Mouse (Mus musculus): ENCODE measurements around the gene Pde4b. TPM values are rescaled to one million over a fixed set of nuclear protein-coding genes. Genes with fewer than 3 reads are reported as not detected.
A peak's percentile ranks its signal among the peaks of the same experiment; 100 is the strongest.

The Pde4b gene
- polyA plus RNA-seq, 1 experiment from 2014 or later = 7.7 TPM

DNA sequence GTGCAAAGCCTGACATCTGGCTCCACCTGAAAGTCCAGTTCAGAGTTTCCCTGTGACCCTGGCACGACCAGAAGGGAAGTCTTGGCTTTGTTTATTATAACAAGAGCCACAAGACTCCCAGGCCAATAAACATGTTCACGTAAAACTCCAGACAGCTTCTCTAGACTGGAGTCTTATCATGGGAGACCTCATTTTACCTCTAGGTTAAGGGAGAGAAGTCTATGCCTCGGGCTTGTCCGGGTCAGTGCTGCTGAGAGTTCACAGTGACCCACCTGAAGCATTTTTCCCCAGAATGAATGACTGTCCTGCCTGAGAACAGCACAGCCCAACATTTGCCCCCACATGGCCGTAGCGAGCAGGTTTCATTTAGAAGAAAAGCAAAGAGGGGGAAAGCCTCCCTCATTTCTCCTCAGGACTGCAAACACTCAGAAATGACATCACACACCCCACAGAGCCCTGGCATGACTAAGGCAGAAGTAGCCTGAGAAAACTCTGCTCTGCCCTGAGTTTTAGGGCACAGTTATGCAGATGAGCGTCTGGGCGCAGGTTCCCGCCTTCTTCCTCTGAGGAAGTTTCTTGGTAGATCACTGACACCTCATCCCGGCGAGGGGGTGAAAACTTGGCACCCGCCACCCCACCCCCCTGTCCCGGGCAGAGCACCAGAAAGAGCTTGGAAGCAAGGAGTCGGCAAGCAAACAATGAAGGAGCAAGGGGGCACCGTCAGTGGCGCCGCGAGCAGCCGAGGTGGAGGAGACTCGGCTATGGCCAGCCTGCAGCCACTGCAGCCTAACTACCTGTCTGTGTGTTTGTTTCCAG lies 482.8 kb downstream of the Pde4b start:
- peaks cover 8% of the 10 kb centered on the region; the same call in 1 of the 2 replicates for H3K4me1 ChIP-seq (replicated peaks; ENCODE audit: control insufficient read depth, insufficient read depth, low read length)
- WGBS = under 1% methylated on average over 20 of the region's 20 CpGs

GRCm38 (mm10) chr4:102570766-102571411 lies 483.5 kb downstream of the Pde4b start:
- DNase-seq (ENCODE audit: low spot score) (peak; percentile 57), ATAC-seq (replicated peaks; ENCODE audit: low FRiP score) (peak; percentile 13; the same call in 1 of the 2 replicates)
- Histone ChIP-seq H3K27ac (ENCODE audit: low read depth, low read length) (no peak overlapping the region), H3K36me3 (ENCODE audit: control insufficient read depth, insufficient read depth, low read length) (no peaks in the 10 kb centered on the region), H3K4me3 (ENCODE audit: low read depth, low read length) (peak overlapping the region; percentile 35), H3K9ac (ENCODE audit: low read length) (peak overlapping the region; percentile 62), H3K27me3 (ENCODE audit: control insufficient read depth, insufficient read depth, low read length) (peaks cover 5% of the 10 kb centered on the region), H3K9me3 (ENCODE audit: control insufficient read depth, low read length) (no peaks in the 10 kb centered on the region), H3K4me1 (replicated peaks; ENCODE audit: control insufficient read depth, insufficient read depth, low read length) (peaks cover 8% of the 10 kb centered on the region; the same call in 1 of the 2 replicates), H3K4me2 (ENCODE audit: low read depth, low read length, severe bottlenecking) (peak overlapping the region; percentile 71)
- WGBS = 3% methylated on average over 20 of the region's 20 CpGs

More for the DNA sequence above, 482.8 kb downstream of the Pde4b start:
- Histone ChIP-seq H3K9ac (ENCODE audit: low read length) (peak overlapping the region; percentile 62), H3K27me3 (ENCODE audit: control insufficient read depth, insufficient read depth, low read length) (peaks cover 5% of the 10 kb centered on the region), H3K36me3 (ENCODE audit: control insufficient read depth, insufficient read depth, low read length) (no peaks in the 10 kb centered on the region), H3K9me3 (ENCODE audit: control insufficient read depth, low read length) (no peaks in the 10 kb centered on the region), H3K27ac (ENCODE audit: low read depth, low read length) (no peak overlapping the region), H3K4me3 (ENCODE audit: low read depth, low read length) (peak overlapping the region; percentile 35), H3K4me2 (ENCODE audit: low read depth, low read length, severe bottlenecking) (peak overlapping the region; percentile 71)
- DNase-seq (ENCODE audit: low spot score) (peak; percentile 66), ATAC-seq (replicated peaks; ENCODE audit: low FRiP score) (peak; percentile 63)

DNA sequence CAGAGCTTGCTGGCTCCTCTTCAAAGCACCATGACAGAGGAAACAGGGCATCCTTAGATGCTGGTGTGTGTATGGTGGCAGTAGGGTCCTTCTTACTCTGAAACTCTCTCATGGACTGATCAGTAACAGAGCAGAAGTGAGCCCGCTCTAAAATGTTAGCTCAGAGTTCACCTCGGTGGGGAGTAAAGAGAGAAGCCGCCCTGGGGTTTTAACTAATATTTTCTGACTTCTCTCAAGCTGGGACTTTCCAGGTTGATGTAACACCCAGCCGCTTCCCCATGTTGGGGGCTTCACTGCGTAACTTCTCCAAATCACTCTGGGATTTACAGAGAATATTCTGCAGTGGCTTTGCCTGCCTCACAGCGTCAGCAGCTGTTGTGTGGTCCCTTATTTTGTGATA lies 484.7 kb downstream of the Pde4b start:
- Histone ChIP-seq H3K9ac (ENCODE audit: low read length) (no peak overlapping the region), H3K27ac (ENCODE audit: low read depth, low read length) (no peak overlapping the region), H3K4me3 (ENCODE audit: low read depth, low read length) (no peak overlapping the region), H3K4me2 (ENCODE audit: low read depth, low read length, severe bottlenecking) (no peak overlapping the region), H3K4me1 (replicated peaks; ENCODE audit: control insufficient read depth, insufficient read depth, low read length) (peaks cover 8% of the 10 kb centered on the region; the same call in 1 of the 2 replicates), H3K36me3 (ENCODE audit: control insufficient read depth, insufficient read depth, low read length) (no peaks in the 10 kb centered on the region), H3K9me3 (ENCODE audit: control insufficient read depth, low read length) (no peaks in the 10 kb centered on the region), H3K27me3 (ENCODE audit: control insufficient read depth, insufficient read depth, low read length) (peaks cover 5% of the 10 kb centered on the region)
- ATAC-seq (replicated peaks; ENCODE audit: low FRiP score) (no peak), DNase-seq (ENCODE audit: low spot score) (no peak)
- WGBS = 73% methylated on average over 6 of the region's 6 CpGs

DNA sequence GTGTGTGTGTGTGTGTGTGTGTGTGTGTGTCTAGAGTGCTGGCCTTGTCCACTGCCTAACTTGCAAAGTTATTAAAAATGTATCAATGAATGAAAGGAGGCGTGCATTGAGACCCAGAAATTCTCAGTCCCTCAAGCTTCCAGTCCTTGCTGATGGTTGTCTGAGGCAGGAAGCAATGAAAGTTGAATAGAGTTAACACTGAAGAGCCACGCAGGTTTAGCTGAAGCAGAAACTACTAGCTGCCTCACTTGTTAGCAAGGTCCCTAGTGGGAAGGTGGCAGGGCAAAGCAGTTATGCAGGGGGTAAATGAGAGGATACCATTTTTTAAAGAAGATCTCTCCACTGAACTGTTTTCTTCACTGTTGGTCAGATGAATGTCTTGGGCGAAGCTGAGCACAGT lies 485.2 kb downstream of the Pde4b start:
- peaks cover 5% of the 10 kb centered on the region for H3K27me3 ChIP-seq (ENCODE audit: control insufficient read depth, insufficient read depth, low read length)
- H3K9ac ChIP-seq (ENCODE audit: low read length) = no peak overlapping the region
- no peak overlapping the region for H3K4me3 ChIP-seq (ENCODE audit: low read depth, low read length)
- ATAC-seq (replicated peaks; ENCODE audit: low FRiP score) (no peak), DNase-seq (ENCODE audit: low spot score) (no peak)
- H3K36me3 ChIP-seq (ENCODE audit: control insufficient read depth, insufficient read depth, low read length) = no peaks in the 10 kb centered on the region
- H3K4me1 ChIP-seq (replicated peaks; ENCODE audit: control insufficient read depth, insufficient read depth, low read length) = peaks cover 8% of the 10 kb centered on the region; the same call in 1 of the 2 replicates
- no peaks in the 10 kb centered on the region for H3K9me3 ChIP-seq (ENCODE audit: control insufficient read depth, low read length)
- H3K27ac ChIP-seq (ENCODE audit: low read depth, low read length) = no peak overlapping the region
- no peak overlapping the region for H3K4me2 ChIP-seq (ENCODE audit: low read depth, low read length, severe bottlenecking)
- WGBS = 77% methylated on average over 3 of the region's 3 CpGs

- no peak overlapping the region for H3K4me2 ChIP-seq (ENCODE audit: low read depth, low read length, severe bottlenecking)
- no peaks in the 10 kb centered on the region for H3K9me3 ChIP-seq (ENCODE audit: control insufficient read depth, low read length)
- H3K27ac ChIP-seq (ENCODE audit: low read depth, low read length) = no peak overlapping the region
- H3K4me3 ChIP-seq (ENCODE audit: low read depth, low read length) = no peak overlapping the region
- DNase-seq (ENCODE audit: low spot score) (no peak), ATAC-seq (replicated peaks; ENCODE audit: low FRiP score) (no peak)
- no peaks in the 10 kb centered on the region for H3K36me3 ChIP-seq (ENCODE audit: control insufficient read depth, insufficient read depth, low read length)
- H3K4me1 ChIP-seq (replicated peaks; ENCODE audit: control insufficient read depth, insufficient read depth, low read length) = peaks cover 8% of the 10 kb centered on the region; the same call in 1 of the 2 replicates
- H3K9ac ChIP-seq (ENCODE audit: low read length) = no peak overlapping the region
- 90% methylated on average over 4 of the region's 4 CpGs for WGBS
- peaks cover 5% of the 10 kb centered on the region for H3K27me3 ChIP-seq (ENCODE audit: control insufficient read depth, insufficient read depth, low read length)
These were observed 486.0 kb downstream of the Pde4b start for GRCm38 (mm10) chr4:102573361-102573781.

- Histone ChIP-seq H3K4me3 (ENCODE audit: low read depth, low read length) (no peak overlapping the region), H3K4me1 (replicated peaks; ENCODE audit: control insufficient read depth, insufficient read depth, low read length) (peaks cover 6% of the 10 kb centered on the region; the same call in 1 of the 2 replicates), H3K36me3 (ENCODE audit: control insufficient read depth, insufficient read depth, low read length) (no peaks in the 10 kb centered on the region), H3K9ac (ENCODE audit: low read length) (no peak overlapping the region), H3K27me3 (ENCODE audit: control insufficient read depth, insufficient read depth, low read length) (peaks cover 5% of the 10 kb centered on the region), H3K27ac (ENCODE audit: low read depth, low read length) (no peak overlapping the region), H3K9me3 (ENCODE audit: control insufficient read depth, low read length) (no peaks in the 10 kb centered on the region), H3K4me2 (ENCODE audit: low read depth, low read length, severe bottlenecking) (no peak overlapping the region)
- WGBS = 56% methylated on average over 9 of the region's 9 CpGs
- ATAC-seq (replicated peaks; ENCODE audit: low FRiP score) (no peak), DNase-seq (ENCODE audit: low spot score) (no peak)
These were observed 486.9 kb downstream of the Pde4b start for GRCm38 (mm10) chr4:102574226-102574625.

DNA sequence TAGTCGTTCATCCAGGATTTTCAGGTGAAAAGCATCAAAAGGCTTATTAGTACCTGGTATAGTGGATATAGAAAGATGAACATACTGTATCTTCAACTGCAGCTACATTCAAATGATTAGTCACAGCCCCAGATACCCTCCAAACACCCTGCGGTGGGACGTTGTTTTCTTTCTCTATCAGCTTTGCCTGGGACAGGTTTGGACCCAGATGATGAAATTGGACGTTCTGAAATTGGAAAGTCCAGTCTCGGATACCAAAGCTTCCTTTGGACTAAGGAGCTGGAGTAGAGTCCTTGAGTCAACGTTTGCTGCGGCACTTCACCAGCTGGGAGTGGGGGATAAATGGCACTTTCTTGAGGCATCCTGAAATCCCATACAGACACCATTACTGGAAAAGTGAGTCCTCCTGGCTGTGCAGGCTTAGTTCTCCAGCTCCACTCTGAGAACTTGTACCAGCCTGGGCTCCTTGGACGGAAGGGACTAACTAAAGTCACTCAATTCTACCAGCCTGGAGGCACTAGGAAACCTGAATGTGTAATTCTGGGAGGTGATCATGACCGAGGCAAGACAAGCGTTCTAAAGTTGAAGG lies 487.4 kb downstream of the Pde4b start:
- Histone ChIP-seq H3K9ac (ENCODE audit: low read length) (no peak overlapping the region), H3K27me3 (ENCODE audit: control insufficient read depth, insufficient read depth, low read length) (peaks cover 5% of the 10 kb centered on the region), H3K27ac (ENCODE audit: low read depth, low read length) (no peak overlapping the region), H3K4me2 (ENCODE audit: low read depth, low read length, severe bottlenecking) (no peak overlapping the region), H3K4me1 (replicated peaks; ENCODE audit: control insufficient read depth, insufficient read depth, low read length) (peaks cover 6% of the 10 kb centered on the region; the same call in 1 of the 2 replicates), H3K36me3 (ENCODE audit: control insufficient read depth, insufficient read depth, low read length) (no peaks in the 10 kb centered on the region), H3K9me3 (ENCODE audit: control insufficient read depth, low read length) (no peaks in the 10 kb centered on the region), H3K4me3 (ENCODE audit: low read depth, low read length) (no peak overlapping the region)
- ATAC-seq (replicated peaks; ENCODE audit: low FRiP score) = no peak
- DNase-seq (ENCODE audit: low spot score) = no peak
- 84% methylated on average over 10 of the region's 10 CpGs for WGBS

GRCm38 (mm10) chr4:102576109-102576508 lies 488.8 kb downstream of the Pde4b start:
- Histone ChIP-seq H3K4me3 (ENCODE audit: low read depth, low read length) (no peak overlapping the region), H3K36me3 (ENCODE audit: control insufficient read depth, insufficient read depth, low read length) (no peaks in the 10 kb centered on the region), H3K4me2 (ENCODE audit: low read depth, low read length, severe bottlenecking) (no peak overlapping the region), H3K4me1 (replicated peaks; ENCODE audit: control insufficient read depth, insufficient read depth, low read length) (no peaks in the 10 kb centered on the region), H3K27me3 (ENCODE audit: control insufficient read depth, insufficient read depth, low read length) (peaks cover 5% of the 10 kb centered on the region), H3K27ac (ENCODE audit: low read depth, low read length) (no peak overlapping the region), H3K9ac (ENCODE audit: low read length) (no peak overlapping the region), H3K9me3 (ENCODE audit: control insufficient read depth, low read length) (no peaks in the 10 kb centered on the region)
- ATAC-seq (replicated peaks; ENCODE audit: low FRiP score) (no peak), DNase-seq (ENCODE audit: low spot score) (no peak)
- 84% methylated on average over 6 of the region's 6 CpGs for WGBS
